ENCODE assay signal across 20 mouse cellular contexts in the genomic region with DNA sequence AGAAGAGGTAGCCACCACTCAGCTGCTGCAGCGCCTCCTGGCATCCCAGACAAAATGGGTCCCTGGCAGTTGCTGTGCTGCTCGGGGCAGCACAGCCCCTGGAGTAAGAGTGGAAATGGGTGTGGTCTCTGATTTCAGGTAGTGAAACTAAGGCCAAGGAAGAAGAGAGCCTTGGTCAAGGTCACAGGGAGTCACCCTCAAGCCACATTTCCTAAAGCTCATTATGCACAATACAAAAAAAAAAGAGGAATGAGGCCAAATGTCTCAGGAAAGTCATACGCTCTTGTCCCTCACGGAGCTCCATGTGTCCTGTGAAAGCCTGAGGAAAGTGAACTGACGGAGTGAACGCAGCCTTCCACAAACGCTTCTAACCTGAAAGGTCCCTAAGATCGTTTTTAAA. TPM values are rescaled to one million over a fixed set of nuclear protein-coding genes. Genes with fewer than 3 reads are reported as not detected.
DNase-seq lines count a peak whose midpoint lies in the region; ATAC-seq and TF ChIP-seq lines count a peak whose summit lies in the region.
"Had no signal": no experiment of that assay in that cellular context is flagged by ENCODE, and none has a peak within 500 bp of the region (broad histone marks: within the 10 kb centered on the region; RNA-seq: fewer than 3 reads in every experiment).

No protein-coding gene starts in this region.

- no peak overlapping the region for H3K4me3 ChIP-seq in liver, adult 2 months (ENCODE audit: insufficient read depth, low read depth, low read length)
- H3K4me3 ChIP-seq: embryonic facial prominence, embryonic 10.5 days; hindbrain, embryonic 13.5 days had no signal

- DNase-seq in liver, adult 2 months (ENCODE audit: extremely low read depth, low read depth, low spot score) = peak; percentile 7
- no peak for DNase-seq in liver
- peak; percentile 27 to 33 for DNase-seq in B cell, adult 2 months
- DNase-seq in frontal cortex, postnatal 10 days (ENCODE audit: low spot score in 2 of 2) = no peak
- DNase-seq: adrenal gland, postnatal 14 days; cerebellum, adult 11-12 months; cerebellum, adult 9-10 months; cerebellum, postnatal 36 days; gastrocnemius, postnatal 10 days; heart, postnatal 10 days had no signal

- H3K79me2 ChIP-seq in liver, adult 2 months (ENCODE audit: control insufficient read depth, insufficient read depth, low read length) = no peaks in the 10 kb centered on the region

- H3K9ac ChIP-seq in liver, adult 2 months (ENCODE audit: low read depth, low read length) = no peak overlapping the region
- H3K9ac ChIP-seq: hindbrain, embryonic 13.5 days had no signal

- no peak for TF ChIP-seq POLR2A in liver, adult 2 months (IDR thresholded peaks at IDR 0.05; ENCODE audit: extremely low read depth, insufficient read depth, low read length)

- H3K27ac ChIP-seq in liver, adult 2 months (replicated peaks; ENCODE audit: insufficient read depth, low read depth, low read length) = no peak overlapping the region
- H3K27ac ChIP-seq: embryonic facial prominence, embryonic 10.5 days; hindbrain, embryonic 13.5 days; hindbrain, postnatal 0 days had no signal

- H3K4me1 ChIP-seq in liver, adult 2 months (ENCODE audit: control insufficient read depth, insufficient read depth, low read length) = no peaks in the 10 kb centered on the region
- H3K4me1 ChIP-seq: embryonic facial prominence, embryonic 10.5 days; hindbrain, embryonic 13.5 days had no signal

- no peaks in the 10 kb centered on the region for H3K27me3 ChIP-seq in liver, adult 2 months (ENCODE audit: control insufficient read depth, insufficient read depth, low read length)
- H3K27me3 ChIP-seq: hindbrain, embryonic 13.5 days had no signal

- no peak for TF ChIP-seq CTCF in liver, adult 2 months (IDR thresholded peaks at IDR 0.05; ENCODE audit: low read depth, low read length)

- 79% methylated on average over 8 of the region's 8 CpGs for WGBS in liver, adult 2 months

- H3K36me3 ChIP-seq in liver, adult 2 months (ENCODE audit: control insufficient read depth, insufficient read depth, low read length) = no peaks in the 10 kb centered on the region
- H3K36me3 ChIP-seq: embryonic facial prominence, embryonic 10.5 days; hindbrain, embryonic 13.5 days had no signal

- ATAC-seq in granulocyte monocyte progenitor cell, adult 5-6 weeks (replicated peaks; ENCODE audit: poor library complexity, severe bottlenecking) = peak; percentile 68
- ATAC-seq in monocyte, adult 5-6 weeks (replicated peaks; ENCODE audit: insufficient number of reproducible peaks, low FRiP score, low TSS enrichment, poor library complexity, severe bottlenecking) = peak; percentile 49
- ATAC-seq in megakaryocyte-erythroid progenitor cell, adult 5-6 weeks (replicated peaks; ENCODE audit: low FRiP score, low TSS enrichment, poor library complexity, severe bottlenecking) = no peak
- ATAC-seq: activated CD4-positive, CD25-positive, alpha-beta regulatory T cell, adult 4 months; CD4-positive, CD25-positive, alpha-beta regulatory T cell, adult 4 months; forebrain, embryonic 14.5 days; hindbrain, postnatal 0 days; Patski had no signal

RNA-seq across cellular contexts. Expression of a gene that starts 27.0 kb away (rescaled TPM):
- 0.46 and 1.3 TPM in 2 replicates for total RNA-seq in liver, adult 2 months (2014; rRNA removed)
- 0.09 and 0.10 TPM in 2 replicates for polyA plus RNA-seq in liver, adult 2 months (2012; rRNA removed)
- total RNA-seq in granulocyte monocyte progenitor cell, adult 5-6 weeks (2014; fragmentation: Nextera tagmentation) = 43.8 and 51.2 TPM in 2 replicates
- 93.0 and 100 TPM in 2 replicates for total RNA-seq in granulocyte monocyte progenitor cell, adult 5-6 weeks (2017)
- 1.8 to 4.7 TPM (median 4.7 TPM) in 3 replicates for total RNA-seq in monocyte, adult 5-6 weeks (2017)
- 59.5 and 80.1 TPM in 2 replicates for total RNA-seq in megakaryocyte-erythroid progenitor cell, adult 5-6 weeks (2014; fragmentation: Nextera tagmentation)
- total RNA-seq in megakaryocyte-erythroid progenitor cell, adult 5-6 weeks (2017) = 89.0 and 110 TPM in 2 replicates

Comparison
In these comparisons a context has a peak if more than half of its experiments do, and no peak if none do; other contexts are left out.
1. DNase-seq: peak in liver, adult 2 months (single experiment) and B cell, adult 2 months (2 of 2); none in liver (single experiment) and frontal cortex, postnatal 10 days (0 of 2).